Mouse (Mus musculus) lung, postnatal 10 days (tissue): Measurements from ENCODE around the gene Gm10662.
"Not testable (repeated sequence)": the region's sequence is repeated elsewhere in the genome, so short reads cannot be mapped to it uniquely, and the experiment has no call there.

Experiments
- DNase-seq: peaks from one replicate; pipeline ENCODE4 v3.0.0; 2021

Gene Gm10662

DNA sequence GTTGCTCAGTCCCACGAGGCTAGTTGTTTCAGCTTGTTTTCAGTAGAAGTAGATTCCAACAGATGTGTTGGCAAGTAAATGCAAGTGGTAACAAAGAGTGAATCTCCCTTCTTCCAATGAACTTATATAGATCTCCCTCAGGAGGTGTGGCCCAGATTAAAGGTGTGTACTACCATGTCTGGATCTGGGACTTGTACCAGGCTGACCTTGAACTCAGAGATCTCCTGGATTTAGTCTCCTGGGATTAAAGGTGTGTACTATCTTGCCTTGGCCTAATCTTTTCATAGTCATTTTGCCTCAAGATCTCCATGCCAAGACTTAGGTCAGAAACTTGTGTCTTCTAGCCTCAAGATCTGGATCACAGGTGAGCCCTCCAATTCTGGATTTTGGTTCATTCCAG is at the start of gene Gm10662:
Gm10662 (minus strand) TSS at position 101 of the 400 bp plus-strand sequence.
- DNase-seq = not testable (repeated sequence)

DNA sequence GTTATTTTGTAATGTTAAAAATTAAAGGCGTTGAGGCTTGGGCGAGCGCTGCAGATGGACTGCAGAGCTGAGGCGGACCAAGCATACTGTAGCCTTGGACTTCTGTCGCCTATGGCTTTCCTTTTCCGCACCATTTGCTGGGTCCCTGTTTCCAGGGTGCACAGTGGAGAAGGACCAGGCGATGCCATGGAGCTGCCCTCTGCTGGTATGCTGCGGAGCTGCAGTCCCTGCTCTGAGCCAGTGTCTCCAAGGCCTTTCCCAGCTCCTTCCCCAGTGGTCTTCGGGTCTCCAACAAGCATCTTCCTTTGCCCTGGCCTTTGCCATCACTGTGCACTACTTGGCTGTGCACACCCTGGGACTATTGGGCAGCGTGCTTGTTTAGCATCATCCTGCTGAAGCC is 19.2 kb upstream of the Gm10662 start:
- not testable (repeated sequence) for DNase-seq
